Mouse (Mus musculus) Muller cell, postnatal 12 days (primary cell): ENCODE measurements at regions not wholly inside any gene's neighbourhood (a gene's known extent, or its start where the extent isn't known, plus 50 kb on each side); places are given as distances from the start of the nearest gene placed in this dataset.

Experiments used
- DNase-seq: peaks from one replicate; pipeline ENCODE4 v3.0.0-alpha.2; 2015; ENCODE audit errors: inconsistent ontology term

- no peak for DNase-seq
Observed at GRCm38 (mm10) chr17:65193341-65193740, 347.2 kb downstream of the Tmem232 start.

- peak; percentile 11 for DNase-seq
Observed at GRCm38 (mm10) chr17:65192432-65193059, 348.0 kb downstream of the Tmem232 start.

DNA sequence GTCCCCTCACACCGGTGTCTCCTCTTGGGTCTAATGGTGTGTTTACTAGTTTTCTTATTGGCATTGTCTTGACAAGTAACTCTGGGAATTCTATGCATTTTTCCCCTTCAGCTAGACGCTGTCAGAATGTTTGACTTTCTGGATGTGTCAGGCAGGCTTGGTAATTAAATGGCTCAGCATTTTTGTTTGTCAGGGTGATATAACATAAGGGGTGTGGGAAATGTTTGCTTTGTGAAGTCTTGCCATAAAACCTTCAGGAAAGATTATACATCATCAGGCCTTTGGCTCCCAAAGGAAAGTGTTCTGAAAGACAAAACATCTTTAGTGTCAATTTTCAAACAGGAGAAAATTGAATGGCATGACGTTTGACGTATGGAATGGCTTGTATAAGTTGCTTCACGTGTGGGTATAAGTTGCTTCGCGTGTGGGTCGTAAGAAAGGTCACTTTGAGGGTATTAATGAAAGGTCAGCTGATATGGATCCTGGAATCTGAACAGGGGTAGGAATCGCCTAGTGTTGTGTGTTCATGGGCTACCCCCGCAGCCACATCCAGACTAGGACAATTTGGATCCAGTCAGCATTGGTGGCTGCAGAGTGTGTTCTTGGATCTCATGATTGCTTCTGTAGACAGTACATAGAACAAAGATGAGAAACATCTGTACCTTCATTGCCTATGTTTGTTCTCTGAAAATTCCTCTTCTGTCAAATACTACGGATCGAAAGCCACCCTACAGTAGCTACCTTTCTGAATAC is 349.6 kb downstream of the Tmem232 start:
- no peak for DNase-seq

DNA sequence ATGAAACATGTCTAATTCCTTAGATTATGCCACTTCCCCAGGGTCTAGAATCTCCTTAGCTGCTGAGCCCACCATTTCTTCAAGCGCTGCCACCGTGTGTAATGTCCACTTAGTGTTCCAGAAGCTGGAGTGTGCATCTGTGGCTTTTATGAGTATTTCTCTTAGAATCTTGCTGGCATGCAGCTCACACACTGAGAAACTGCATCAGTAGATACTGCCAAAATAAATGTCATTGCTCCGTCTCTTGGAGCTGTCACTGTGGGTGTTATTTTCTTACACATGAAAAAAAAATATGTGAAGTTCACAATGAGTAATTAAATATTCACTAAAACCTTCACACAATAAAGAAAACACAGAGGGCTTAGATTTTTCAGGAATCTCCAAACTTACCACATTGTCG is 345.3 kb upstream of the 4930583I09Rik start:
- DNase-seq: no peak

- DNase-seq: no peak
Observed at GRCm38 (mm10) chr17:65175770-65176169, 339.9 kb upstream of the 4930583I09Rik start.

DNA sequence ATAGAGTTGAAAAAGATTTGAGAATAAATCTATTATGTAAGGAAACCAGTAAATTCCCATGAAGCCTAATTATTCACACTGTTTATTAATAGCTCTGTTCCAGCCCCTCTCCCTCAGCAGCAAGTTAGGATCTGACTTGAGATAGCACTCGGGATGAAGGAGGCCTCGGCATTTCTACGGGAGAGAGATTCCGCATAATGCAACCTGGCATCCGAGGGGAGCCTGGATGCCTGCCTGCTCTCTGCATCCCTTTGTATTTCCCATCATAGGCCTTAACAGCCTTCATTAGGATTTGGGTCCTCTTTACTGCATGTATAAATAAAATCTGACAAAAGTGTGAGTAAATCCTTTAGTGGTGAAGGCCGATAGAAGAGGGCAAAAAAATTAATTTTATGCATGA is 338.2 kb upstream of the 4930583I09Rik start:
- no peak for DNase-seq

- DNase-seq: no peak
Observed at GRCm38 (mm10) chr17:65173236-65173635, 337.4 kb upstream of the 4930583I09Rik start.

DNA sequence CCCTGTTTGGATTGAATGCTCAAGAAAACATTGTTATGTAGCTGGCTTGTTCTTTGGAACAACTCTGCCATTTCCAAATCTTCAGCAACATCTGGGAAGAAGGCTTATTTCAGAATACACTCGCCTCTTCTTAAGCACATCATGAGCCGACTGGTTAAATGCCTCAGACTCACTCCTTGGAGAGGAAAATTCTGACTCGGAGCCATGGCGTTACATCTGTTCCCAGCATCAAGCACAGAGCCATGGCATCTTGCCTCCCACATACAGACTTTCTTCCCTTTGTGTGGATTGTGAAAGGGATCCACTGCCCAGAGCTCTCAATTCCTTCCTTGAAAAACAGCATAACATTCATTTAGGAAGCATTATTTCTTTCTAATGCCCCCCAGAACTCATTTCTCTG is 334.8 kb upstream of the 4930583I09Rik start:
- no peak for DNase-seq

- DNase-seq: no peak
Observed at GRCm38 (mm10) chr17:65169981-65170617, 334.2 kb upstream of the 4930583I09Rik start.

DNA sequence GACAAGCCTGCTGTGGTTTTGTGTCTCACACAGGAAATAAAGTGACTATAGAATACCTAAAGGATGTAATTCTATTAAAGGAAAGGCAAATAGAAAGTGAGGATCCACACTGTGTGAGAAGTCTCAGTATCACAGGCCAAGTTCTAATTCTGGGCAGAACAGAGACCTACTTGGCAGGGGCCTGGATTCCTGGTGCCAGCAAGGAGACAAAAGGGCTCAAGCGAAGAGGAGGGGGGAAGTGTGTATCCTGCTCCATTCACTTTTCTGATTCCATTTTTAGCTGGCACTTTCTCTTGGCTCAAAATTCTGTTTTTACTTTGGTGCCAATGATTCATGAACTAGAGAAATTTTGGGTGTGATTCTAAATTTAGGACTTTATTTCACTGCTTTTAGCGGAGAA is 310.5 kb upstream of the 4930583I09Rik start:
- peak; percentile 83 for DNase-seq

DNA sequence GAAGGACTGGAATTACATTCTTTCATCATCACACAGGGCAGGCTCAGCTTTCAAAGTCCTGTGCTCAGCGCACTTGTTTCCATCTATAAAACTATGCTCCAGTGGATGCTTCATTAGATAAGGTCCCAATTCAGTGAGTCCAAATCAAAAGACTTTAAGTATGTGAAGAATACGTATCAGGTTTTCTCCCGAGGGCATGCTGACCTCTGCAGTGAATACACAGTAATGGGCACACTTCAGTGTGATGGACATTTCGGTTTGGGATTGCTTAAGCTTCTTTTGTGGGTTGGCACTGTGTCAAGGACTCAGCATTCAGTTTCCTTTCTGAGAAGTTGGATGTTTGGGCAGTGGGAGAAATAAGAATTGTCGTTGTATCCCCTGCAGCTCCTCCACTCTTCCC is 278.8 kb upstream of the 4930583I09Rik start:
- DNase-seq: peak; percentile 22

DNA sequence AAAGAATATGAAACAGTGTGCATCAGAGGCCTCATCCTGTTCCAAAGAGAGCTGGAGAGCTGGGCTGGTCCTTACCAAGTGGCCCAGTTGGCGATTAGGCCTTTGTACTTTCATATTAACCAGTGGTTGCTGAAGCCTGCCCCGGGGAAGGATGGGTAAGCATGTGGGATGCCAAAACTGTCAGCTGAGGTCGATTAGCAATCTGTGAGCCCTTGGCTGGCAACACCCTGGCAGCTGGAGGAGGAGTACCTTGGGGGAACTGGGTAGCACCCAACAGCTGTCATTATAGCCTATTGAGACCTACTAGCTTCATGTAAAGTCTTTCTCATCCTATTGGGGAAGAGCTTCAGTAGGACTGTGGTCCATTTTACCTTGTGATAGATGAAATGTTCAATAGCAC is 277.2 kb upstream of the 4930583I09Rik start:
- no peak for DNase-seq

- DNase-seq: no peak
Observed at GRCm38 (mm10) chr17:65105622-65106021, 269.8 kb upstream of the 4930583I09Rik start.

GRCm38 (mm10) chr17:65101157-65101556 is 265.3 kb upstream of the 4930583I09Rik start:
- no peak for DNase-seq

DNA sequence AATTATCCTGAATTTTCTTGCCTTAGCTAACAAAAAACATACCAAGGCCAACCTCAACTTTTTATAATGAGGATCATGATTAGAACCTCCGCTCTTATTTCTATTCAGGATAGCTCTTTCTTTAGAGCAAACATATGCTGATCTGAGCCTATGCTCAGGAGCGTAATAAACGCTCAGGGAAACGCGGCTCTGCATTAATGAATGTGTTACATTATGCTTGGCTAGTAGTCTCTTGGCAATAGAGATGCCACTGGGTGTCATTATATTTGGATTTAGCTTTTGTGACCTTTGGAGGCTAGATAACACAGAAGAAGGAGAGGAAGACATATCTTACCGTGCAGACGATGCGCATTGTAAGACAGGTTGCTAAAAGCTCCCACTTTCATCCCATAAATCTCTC is 246.4 kb upstream of the 4930583I09Rik start:
- no peak for DNase-seq

- no peak for DNase-seq
Observed at GRCm38 (mm10) chr17:65081779-65082086, 245.9 kb upstream of the 4930583I09Rik start.

GRCm38 (mm10) chr17:65081072-65081778 is 245.4 kb upstream of the 4930583I09Rik start:
- no peak for DNase-seq

DNA sequence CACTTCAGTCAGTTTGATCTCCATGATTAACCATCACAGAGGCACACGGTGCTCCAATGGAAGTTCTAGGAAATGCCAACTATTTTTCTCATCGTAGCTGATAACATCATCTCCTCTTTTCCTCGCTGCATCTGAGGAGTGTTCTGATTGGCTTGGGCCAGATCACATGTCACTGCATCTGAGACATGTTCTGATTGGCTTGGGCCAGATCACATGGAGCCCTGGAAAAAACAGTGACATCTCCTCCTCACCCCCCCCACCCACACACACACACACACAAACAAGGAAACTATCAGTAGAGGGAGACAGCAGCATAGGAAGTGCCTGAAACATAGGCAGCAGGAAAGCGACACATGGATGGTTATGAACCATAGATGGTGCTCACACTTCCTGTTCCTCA is 239.0 kb upstream of the 4930583I09Rik start:
- DNase-seq: no peak

- DNase-seq: peak; percentile 2
Observed at GRCm38 (mm10) chr17:65071114-65071513, 235.2 kb upstream of the 4930583I09Rik start.

GRCm38 (mm10) chr17:65066135-65066534 is 230.3 kb upstream of the 4930583I09Rik start:
- DNase-seq: no peak

DNA sequence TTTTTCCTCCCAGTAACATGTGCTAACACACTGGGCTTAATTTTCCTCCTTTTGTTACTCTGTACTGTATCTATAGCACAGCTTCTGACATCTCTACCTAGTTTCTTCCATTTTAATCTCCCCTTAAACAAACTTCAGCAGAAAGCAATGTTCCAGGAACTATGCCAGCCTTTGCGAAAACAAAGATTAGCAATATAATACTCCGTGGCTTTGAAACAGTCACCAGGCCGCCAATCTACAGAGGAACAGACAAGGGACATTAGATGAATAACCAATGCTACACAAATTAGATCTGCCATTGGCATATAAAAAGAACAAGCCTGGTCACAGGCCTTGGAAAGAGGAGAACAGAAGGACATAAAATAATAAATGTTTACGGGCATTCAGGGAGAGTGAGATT is 220.2 kb upstream of the 4930583I09Rik start:
- DNase-seq: no peak

DNA sequence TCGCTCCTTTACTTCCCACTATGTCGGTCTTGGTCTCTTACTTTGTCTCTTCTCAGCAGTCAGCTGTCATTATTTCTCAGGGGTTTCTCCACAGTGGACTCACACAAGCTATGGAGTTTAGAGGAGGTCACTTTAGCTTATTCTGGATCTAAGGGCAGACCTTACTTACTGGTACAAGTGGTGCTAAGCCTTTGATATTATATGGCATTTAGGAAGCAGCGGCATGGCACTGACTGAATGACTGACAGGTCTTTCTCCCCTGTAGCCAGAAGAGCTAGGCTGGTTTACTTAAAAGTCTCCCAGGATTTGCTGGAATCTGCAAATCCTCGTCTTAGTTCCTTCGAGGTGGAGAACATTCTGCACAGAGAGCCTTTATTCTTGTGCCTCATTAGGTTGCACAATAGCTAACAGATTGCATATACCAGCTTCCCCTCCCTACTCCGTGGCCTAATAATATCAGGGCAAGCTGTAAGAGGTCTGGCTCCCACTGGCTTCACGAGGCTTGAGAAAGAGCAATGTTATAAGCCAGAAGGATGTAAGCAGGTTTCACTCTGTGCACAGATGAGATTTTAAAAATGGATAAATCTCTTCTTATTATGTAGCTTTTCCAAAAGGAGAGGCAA is 214.1 kb upstream of the 4930583I09Rik start:
- DNase-seq: no peak
